Mouse (Mus musculus) thymus, adult 2 months (tissue): ENCODE measurements around the gene Rad51b.

Source experiments
- CTCF ChIP-seq: fragments of 200-500 bp; IDR thresholded peaks from 2 replicates; pipeline ENCODE4 v1.5.1; 2012; ENCODE audit warnings: mild to moderate bottlenecking, control low read depth, low read length, moderate library complexity, borderline replicate concordance; ENCODE audit not compliant: control insufficient read depth, poor library complexity, insufficient read depth; ENCODE audit errors: extremely low read depth
- POLR2A ChIP-seq: fragments of 200-500 bp; IDR thresholded peaks from 2 replicates; pipeline ENCODE4 v1.6.1; 2012; ENCODE audit warnings: mild to moderate bottlenecking, low read length, control low read depth, moderate library complexity; ENCODE audit not compliant: control insufficient read depth, poor library complexity, insufficient read depth; ENCODE audit errors: extremely low read depth

DNA sequence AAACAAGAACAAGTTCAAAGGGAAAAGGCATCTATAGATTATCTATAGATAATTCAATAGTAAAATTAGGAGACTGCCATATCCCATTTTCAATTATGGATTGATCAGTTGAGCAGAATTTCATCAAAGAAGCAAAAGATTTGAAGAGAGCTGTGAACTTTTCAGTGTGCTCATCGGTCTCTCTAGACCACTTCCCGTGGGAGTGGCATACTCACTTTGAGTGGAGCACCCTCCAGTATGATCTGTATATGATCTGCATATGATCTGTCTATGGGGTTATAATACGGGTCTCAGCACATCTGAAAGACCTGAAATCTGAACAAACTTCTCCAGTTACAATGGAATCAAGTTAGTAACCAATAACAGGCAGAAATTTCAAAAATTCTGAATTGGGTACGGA lies 497.7 kb downstream of the Rad51b start:
- TF ChIP-seq CTCF (no peak), POLR2A (no peak)
